Mouse (Mus musculus) T-helper 17 cell (primary cell): ENCODE measurements around the gene Kng2.
"Not testable (repeated sequence)": the region's sequence is repeated elsewhere in the genome, so short reads cannot be mapped to it uniquely, and the experiment has no call there.

ENCODE experiments used
- in situ Hi-C, 2 experiments: fragments of 300-600 bp; cut with MboI, MseI; formaldehyde crosslinking; loops; 1 replicate in 1 of 2; 2 replicates in 1 of 2; pipeline ENCODE4 v1.15.1; 2025; ENCODE audit warnings: high pct_unique_total_duplicates in 2 of 2

Gene Kng2

GRCm38 (mm10) chr16:23028966-23029600, at the start of gene Kng2:
TSS of gene Kng2 (minus strand) at chr16:23029482.
- in situ Hi-C loops: loop anchor here in 1 of 2 experiments (25.0 kb wide), 1 partner anchor 467 kb away; no protein-coding TSS in a partner anchor

GRCm38 (mm10) chr16:23077516-23077915, 48.2 kb upstream of the Kng2 start:
- in situ Hi-C loops: not testable (repeated sequence)

GRCm38 (mm10) chr16:23060781-23061325, 31.6 kb upstream of the Kng2 start:
- in situ Hi-C loops: not testable (repeated sequence)

GRCm38 (mm10) chr16:23059630-23060029, 30.3 kb upstream of the Kng2 start:
- in situ Hi-C loops: loop anchor here in 1 of 2 experiments (10.0 kb wide), 1 partner anchor 475 kb away; no protein-coding TSS in a partner anchor

GRCm38 (mm10) chr16:23057668-23058447, 28.6 kb upstream of the Kng2 start, which contains the start of gene Kng1:
TSS of gene Kng1 (plus strand) at chr16:23057865.
- in situ Hi-C loops: loop anchor here in 1 of 2 experiments (10.0 kb wide), 1 partner anchor 473 kb away; no protein-coding TSS in a partner anchor

GRCm38 (mm10) chr16:23046319-23046718, 17.0 kb upstream of the Kng2 start:
- in situ Hi-C loops: loop anchor here (5.0 to 25.0 kb wide), 2 partner anchors 164 to 484 kb away; no protein-coding TSS in a partner anchor

- in situ Hi-C loops: loop anchor here in 1 of 2 experiments (25.0 kb wide), 1 partner anchor 479 kb away; no protein-coding TSS in a partner anchor
These were observed 11.6 kb upstream of the Kng2 start for GRCm38 (mm10) chr16:23040876-23041275.

GRCm38 (mm10) chr16:23039281-23039680, 10.0 kb upstream of the Kng2 start:
- in situ Hi-C loops: loop anchor here in 1 of 2 experiments (25.0 kb wide), 1 partner anchor 477 kb away; no protein-coding TSS in a partner anchor

- in situ Hi-C loops: loop anchor here in 1 of 2 experiments (25.0 kb wide), 1 partner anchor 475 kb away; no protein-coding TSS in a partner anchor
These were observed 8.5 kb upstream of the Kng2 start for GRCm38 (mm10) chr16:23037744-23038143.

- in situ Hi-C loops: loop anchor here in 1 of 2 experiments (25.0 kb wide), 1 partner anchor 471 kb away; no protein-coding TSS in a partner anchor
These were observed 4.4 kb upstream of the Kng2 start for GRCm38 (mm10) chr16:23033673-23034072.

- in situ Hi-C loops: loop anchor here in 1 of 2 experiments (25.0 kb wide), 1 partner anchor 469 kb away; no protein-coding TSS in a partner anchor
These were observed 1.6 kb upstream of the Kng2 start for GRCm38 (mm10) chr16:23030673-23031435.

- in situ Hi-C loops: loop anchor here in 1 of 2 experiments (25.0 kb wide), 1 partner anchor 465 kb away; no protein-coding TSS in a partner anchor
These were observed 1.9 kb downstream of the Kng2 start for GRCm38 (mm10) chr16:23027341-23027740.

GRCm38 (mm10) chr16:23026582-23026981, 2.7 kb downstream of the Kng2 start:
- in situ Hi-C loops: loop anchor here in 1 of 2 experiments (25.0 kb wide), 1 partner anchor 464 kb away; no protein-coding TSS in a partner anchor

- in situ Hi-C loops: loop anchor here in 1 of 2 experiments (25.0 kb wide), 1 partner anchor 463 kb away; no protein-coding TSS in a partner anchor
These were observed 4.2 kb downstream of the Kng2 start for GRCm38 (mm10) chr16:23025111-23025510.

GRCm38 (mm10) chr16:23020571-23020970, 8.7 kb downstream of the Kng2 start:
- in situ Hi-C loops: not testable (repeated sequence)

- in situ Hi-C loops: not testable (repeated sequence)
These were observed 14.6 kb downstream of the Kng2 start for GRCm38 (mm10) chr16:23014645-23015044.

- in situ Hi-C loops: not testable (repeated sequence)
These were observed 15.5 kb downstream of the Kng2 start for GRCm38 (mm10) chr16:23013786-23014185.

- in situ Hi-C loops: not testable (repeated sequence)
These were observed 32.3 kb downstream of the Kng2 start for GRCm38 (mm10) chr16:22996951-22997350.

GRCm38 (mm10) chr16:22967383-22968030, 61.8 kb downstream of the Kng2 start:
- in situ Hi-C loops: no loop called here

- in situ Hi-C loops: no loop called here
These were observed 66.0 kb downstream of the Kng2 start for GRCm38 (mm10) chr16:22963293-22963692.
